Mouse (Mus musculus) heart, adult 2 months (tissue): ENCODE data around the gene Slc35f6. TPM values are rescaled to one million over a fixed set of nuclear protein-coding genes. Genes with fewer than 3 reads are reported as not detected.

Source experiments
- DNase-seq, 2 experiments: peaks; one replicate each; pipeline ENCODE4 v3.0.0; 2021
- H3K27ac ChIP-seq: fragments of 200-600 bp; 2 replicates; pipeline ENCODE4 v1.8.1; 2022
- H3K27me3 ChIP-seq: fragments of 200-500 bp; 2 replicates; pipeline ENCODE4 v1.6.1; 2012; ENCODE audit warnings: mild to moderate bottlenecking, low read length, inconsistent platforms, mixed read lengths; ENCODE audit not compliant: control insufficient read depth, insufficient read depth
- H3K36me3 ChIP-seq: fragments of 200-500 bp; 2 replicates; pipeline ENCODE4 v1.6.1; 2012; ENCODE audit warnings: low read length, inconsistent platforms; ENCODE audit not compliant: control insufficient read depth, insufficient read depth
- H3K4me1 ChIP-seq: fragments of 200-500 bp; 2 replicates; pipeline ENCODE4 v1.6.1; 2011; ENCODE audit warnings: low read length; ENCODE audit not compliant: control insufficient read depth, insufficient read depth
- H3K4me3 ChIP-seq: fragments of 200-600 bp; 2 replicates; pipeline ENCODE4 v1.8.1; 2022
- H3K79me2 ChIP-seq: fragments of 200-500 bp; replicated peaks from 2 replicates; pipeline ENCODE4 v1.6.1; 2012; ENCODE audit warnings: mild to moderate bottlenecking, inconsistent platforms, low read length, moderate library complexity, mixed read lengths; ENCODE audit not compliant: control insufficient read depth, insufficient read depth
- H3K9ac ChIP-seq: fragments of 200-500 bp; 2 replicates; pipeline ENCODE4 v1.6.1; 2012; ENCODE audit warnings: low read depth, mild to moderate bottlenecking, control low read depth, inconsistent platforms, low read length, mixed read lengths
- CTCF ChIP-seq: fragments of 200-600 bp; IDR thresholded peaks from 2 replicates; pipeline ENCODE4 v1.8.1; 2022; ENCODE audit warnings: antibody characterized with exemption, mild to moderate bottlenecking, moderate library complexity
- EP300 ChIP-seq: fragments of 200-500 bp; IDR thresholded peaks from 2 replicates; pipeline ENCODE4 v1.6.1; 2011; ENCODE audit warnings: low read depth, low read length, control low read depth; ENCODE audit not compliant: insufficient read depth
- POLR2A ChIP-seq: fragments of 200-500 bp; IDR thresholded peaks from 2 replicates; pipeline ENCODE4 v1.6.1; 2011; ENCODE audit warnings: mild to moderate bottlenecking, low read depth, low read length, control low read depth; ENCODE audit not compliant: insufficient read depth
- WGBS: fragments of 180-500 bp; shearing (Covaris S2); methylation state at CpG from one replicate; pipeline ENCODE4 v1.1.7; 2018; 5-methylcytosine and 5-hydroxymethylcytosine counted together
- intact Hi-C: fragments of 180-260 bp; cut with DNase I; formaldehyde crosslinking; loops from one replicate; pipeline ENCODE4 v1.15.1; 2025
- polyA plus RNA-seq: library from polyadenylated mRNA; depleted of rRNA; stranded (reverse); fragments of >200 nt; gene quantifications from 2 replicates; pipeline ENCODE4 v1.2.3, GENCODE M21; 2012
- total RNA-seq, 2 experiments: library from RNA; stranded (reverse); gene quantifications; 2 replicates each; pipeline ENCODE4 v1.2.3; 2021

The Slc35f6 gene
- total and polyA plus RNA-seq, 3 experiments, result 47.2 to 119 (median 49.9) TPM

- peaks cover 3% of the 10 kb centered on the region; the same call in 1 of the 2 replicates for H3K79me2 ChIP-seq
- no peaks in the 10 kb centered on the region for H3K27me3 ChIP-seq
- H3K36me3 ChIP-seq, result peaks cover 8% of the 10 kb centered on the region
- DNase-seq, result no peak
- H3K4me3 ChIP-seq, result no peak overlapping the region
- H3K27ac ChIP-seq, result no peak overlapping the region
- TF ChIP-seq EP300 (no peak), CTCF (no peak), POLR2A (no peak)
- peaks cover 20% of the 10 kb centered on the region for H3K4me1 ChIP-seq
- H3K9ac ChIP-seq, result no peak overlapping the region
- 84% methylated on average over 6 of the region's 6 CpGs for WGBS
- intact Hi-C loops, result no loop called here
Measured at GRCm38 (mm10) chr5:30653246-30653645, 5.5 kb downstream of the Slc35f6 start.

- H3K4me3 ChIP-seq, result no peak overlapping the region
- H3K9ac ChIP-seq, result no peak overlapping the region
- no peaks in the 10 kb centered on the region; the same call in 1 of the 2 replicates for H3K79me2 ChIP-seq
- H3K4me1 ChIP-seq, result peaks cover 9% of the 10 kb centered on the region
- intact Hi-C loops, result no loop called here
- TF ChIP-seq POLR2A (no peak), CTCF (no peak), EP300 (no peak)
- no peaks in the 10 kb centered on the region for H3K27me3 ChIP-seq
- H3K27ac ChIP-seq, result no peak overlapping the region; the same call in 1 of the 2 replicates
- peaks cover 8% of the 10 kb centered on the region for H3K36me3 ChIP-seq
- WGBS, result 55% methylated on average over 8 of the region's 8 CpGs
- DNase-seq, result no peak
Measured at GRCm38 (mm10) chr5:30655042-30655441, 7.3 kb downstream of the Slc35f6 start.

GRCm38 (mm10) chr5:30655526-30656195 lies 7.9 kb downstream of the Slc35f6 start:
- no peaks in the 10 kb centered on the region; the same call in 1 of the 2 replicates for H3K79me2 ChIP-seq
- H3K4me3 ChIP-seq, result no peak overlapping the region
- DNase-seq, result no peak
- H3K27me3 ChIP-seq, result no peaks in the 10 kb centered on the region
- no peak overlapping the region; the same call in 1 of the 2 replicates for H3K27ac ChIP-seq
- TF ChIP-seq EP300 (no peak), CTCF (no peak)
- intact Hi-C loops, result no loop called here
- H3K4me1 ChIP-seq, result peaks cover 5% of the 10 kb centered on the region; the same call in 1 of the 2 replicates
- H3K36me3 ChIP-seq, result peaks cover 6% of the 10 kb centered on the region; the same call in 1 of the 2 replicates
- no peak overlapping the region for H3K9ac ChIP-seq
- 86% methylated on average over 6 of the region's 6 CpGs for WGBS

GRCm38 (mm10) chr5:30659042-30659441 lies 11.3 kb downstream of the Slc35f6 start:
- no peak overlapping the region for H3K4me3 ChIP-seq
- no peak overlapping the region for H3K27ac ChIP-seq
- intact Hi-C loops, result no loop called here
- no peak for TF ChIP-seq CTCF
- no peak for TF ChIP-seq POLR2A
- no peak for TF ChIP-seq EP300
- H3K4me1 ChIP-seq, result no peaks in the 10 kb centered on the region; the same call in 1 of the 2 replicates
- no peaks in the 10 kb centered on the region for H3K79me2 ChIP-seq
- no peak for DNase-seq
- H3K36me3 ChIP-seq, result no peaks in the 10 kb centered on the region
- no peaks in the 10 kb centered on the region for H3K27me3 ChIP-seq
- WGBS, result 81% methylated on average over 4 of the region's 4 CpGs
- no peak overlapping the region for H3K9ac ChIP-seq

GRCm38 (mm10) chr5:30660278-30660677 lies 12.5 kb downstream of the Slc35f6 start:
- Histone ChIP-seq H3K36me3 (no peaks in the 10 kb centered on the region), H3K4me1 (no peaks in the 10 kb centered on the region), H3K79me2 (no peaks in the 10 kb centered on the region), H3K4me3 (no peak overlapping the region), H3K9ac (no peak overlapping the region), H3K27ac (no peak overlapping the region), H3K27me3 (no peaks in the 10 kb centered on the region)
- intact Hi-C loops, result no loop called here
- DNase-seq, result no peak
- TF ChIP-seq CTCF, result no peak
- TF ChIP-seq EP300, result no peak
- TF ChIP-seq POLR2A, result no peak
- 74% methylated on average over 1 of the region's 1 CpGs for WGBS

- H3K9ac ChIP-seq, result no peak overlapping the region
- H3K79me2 ChIP-seq, result no peaks in the 10 kb centered on the region
- 93% methylated on average over 5 of the region's 5 CpGs for WGBS
- no peak for TF ChIP-seq CTCF
- no peak for TF ChIP-seq EP300
- TF ChIP-seq POLR2A, result no peak
- peaks cover under 1% of the 10 kb centered on the region for H3K4me1 ChIP-seq
- H3K27me3 ChIP-seq, result no peaks in the 10 kb centered on the region
- intact Hi-C loops, result no loop called here
- peaks cover under 1% of the 10 kb centered on the region; the same call in 1 of the 2 replicates for H3K36me3 ChIP-seq
- H3K27ac ChIP-seq, result no peak overlapping the region
- no peak for DNase-seq
- no peak overlapping the region for H3K4me3 ChIP-seq
Measured at GRCm38 (mm10) chr5:30660813-30661212, 13.1 kb downstream of the Slc35f6 start.
